Mouse (Mus musculus): ENCODE measurements around the gene Pdgfb. TPM values are rescaled to one million over a fixed set of nuclear protein-coding genes. Genes with fewer than 3 reads are reported as not detected.

The Pdgfb gene
- polyA plus RNA-seq, 1 experiment from 2014 or later: 3.4 TPM

DNA sequence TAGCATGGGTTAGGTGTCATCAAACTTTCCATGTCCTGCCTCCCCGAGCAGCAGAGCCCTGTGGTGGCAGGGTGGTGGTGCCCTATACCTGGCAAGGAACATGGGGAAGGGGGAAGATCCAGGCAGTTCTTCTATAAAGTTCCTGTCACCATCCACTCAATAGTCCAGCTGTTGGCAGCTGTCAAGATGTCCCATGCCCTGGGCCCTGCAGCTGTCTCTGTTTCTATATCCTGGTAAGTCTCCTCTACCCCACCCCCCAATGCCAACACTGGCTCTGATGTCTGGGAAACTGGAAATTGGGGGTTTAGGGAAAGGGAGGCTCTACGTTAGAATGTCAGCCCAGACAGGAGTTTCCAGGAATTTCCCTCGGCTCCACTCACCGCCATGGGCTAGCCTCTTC, 20.2 kb downstream of the Pdgfb start:
- Histone ChIP-seq H3K27ac (ENCODE audit: low read length) (no peak overlapping the region), H3K36me3 (ENCODE audit: control insufficient read depth, insufficient read depth, low read length) (no peaks in the 10 kb centered on the region), H3K9me3 (replicated peaks; ENCODE audit: control insufficient read depth, low read length) (no peaks in the 10 kb centered on the region), H3K4me2 (ENCODE audit: low read depth, low read length) (no peak overlapping the region), H3K4me3 (replicated peaks; ENCODE audit: low read length) (no peak overlapping the region), H3K9ac (ENCODE audit: low read length) (0 out of 2 replicates have a peak overlapping the region, but pooled peaks have one; percentile 26), H3K27me3 (ENCODE audit: control insufficient read depth, insufficient read depth, low read length) (no peaks in the 10 kb centered on the region), H3K4me1 (ENCODE audit: control insufficient read depth, insufficient read depth, low read length) (no peaks in the 10 kb centered on the region)
- ATAC-seq (ENCODE audit: insufficient read depth, low FRiP score): no peak
- WGBS: 88% methylated on average over 4 of the region's 4 CpGs

DNA sequence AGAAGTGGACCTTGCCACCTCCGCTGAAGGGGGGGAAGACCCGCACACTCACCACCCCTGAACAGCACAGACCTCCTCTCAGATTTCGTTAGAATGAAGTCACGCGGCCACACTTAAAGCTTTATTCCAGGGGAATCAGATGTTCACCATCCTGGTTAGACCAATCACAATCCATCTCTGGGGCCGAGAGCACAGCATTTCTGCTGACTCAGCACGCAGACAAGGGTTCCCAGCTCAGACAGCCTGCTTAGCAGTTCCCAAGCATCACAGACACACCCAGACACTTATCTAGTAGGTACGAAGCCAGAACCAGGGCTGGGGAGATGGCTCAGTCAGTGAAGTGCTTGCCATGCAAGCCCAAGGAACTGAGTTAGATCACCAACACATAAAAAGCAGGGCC, 28.6 kb downstream of the Pdgfb start:
- no peaks in the 10 kb centered on the region for H3K36me3 ChIP-seq (ENCODE audit: control insufficient read depth, insufficient read depth, low read length)
- no peak overlapping the region for H3K9ac ChIP-seq (ENCODE audit: low read length)
- 68% methylated on average over 8 of the region's 8 CpGs for WGBS
- H3K4me1 ChIP-seq (ENCODE audit: control insufficient read depth, insufficient read depth, low read length): 0 out of 2 replicates have a peak, but pooled peaks cover 4% of the 10 kb centered on the region
- H3K27me3 ChIP-seq (ENCODE audit: control insufficient read depth, insufficient read depth, low read length): no peaks in the 10 kb centered on the region
- no peak for ATAC-seq (ENCODE audit: insufficient read depth, low FRiP score)
- no peak overlapping the region for H3K4me3 ChIP-seq (replicated peaks; ENCODE audit: low read length)
- H3K27ac ChIP-seq (ENCODE audit: low read length): no peak overlapping the region
- no peaks in the 10 kb centered on the region for H3K9me3 ChIP-seq (replicated peaks; ENCODE audit: control insufficient read depth, low read length)
- H3K4me2 ChIP-seq (ENCODE audit: low read depth, low read length): no peak overlapping the region

DNA sequence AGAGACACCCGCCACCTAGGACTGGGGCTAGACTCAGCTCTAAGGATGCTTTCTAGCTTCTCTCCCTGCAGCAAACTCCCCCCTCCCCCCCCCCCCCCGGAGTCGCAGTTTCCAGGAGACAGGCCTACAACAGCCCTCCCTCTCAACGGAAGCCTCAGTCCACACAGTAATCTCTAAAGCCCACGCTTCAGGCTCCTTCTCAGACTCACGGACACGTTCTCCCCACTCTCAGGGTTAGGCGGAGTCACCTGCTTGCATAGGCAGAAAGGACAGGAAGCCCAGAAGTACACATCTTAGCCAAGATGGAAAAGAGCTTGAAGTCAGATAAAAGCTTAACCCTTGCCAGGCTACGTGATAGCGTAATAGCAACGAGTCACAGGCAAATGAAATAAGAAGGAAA, 29.3 kb downstream of the Pdgfb start:
- Histone ChIP-seq H3K27ac (ENCODE audit: low read length) (no peak overlapping the region), H3K9ac (ENCODE audit: low read length) (no peak overlapping the region), H3K4me1 (ENCODE audit: control insufficient read depth, insufficient read depth, low read length) (0 out of 2 replicates have a peak, but pooled peaks cover 4% of the 10 kb centered on the region), H3K4me2 (ENCODE audit: low read depth, low read length) (no peak overlapping the region), H3K9me3 (replicated peaks; ENCODE audit: control insufficient read depth, low read length) (no peaks in the 10 kb centered on the region), H3K4me3 (replicated peaks; ENCODE audit: low read length) (no peak overlapping the region), H3K27me3 (ENCODE audit: control insufficient read depth, insufficient read depth, low read length) (no peaks in the 10 kb centered on the region), H3K36me3 (ENCODE audit: control insufficient read depth, insufficient read depth, low read length) (no peaks in the 10 kb centered on the region)
- 45% methylated on average over 11 of the region's 11 CpGs for WGBS
- no peak for ATAC-seq (ENCODE audit: insufficient read depth, low FRiP score)

DNA sequence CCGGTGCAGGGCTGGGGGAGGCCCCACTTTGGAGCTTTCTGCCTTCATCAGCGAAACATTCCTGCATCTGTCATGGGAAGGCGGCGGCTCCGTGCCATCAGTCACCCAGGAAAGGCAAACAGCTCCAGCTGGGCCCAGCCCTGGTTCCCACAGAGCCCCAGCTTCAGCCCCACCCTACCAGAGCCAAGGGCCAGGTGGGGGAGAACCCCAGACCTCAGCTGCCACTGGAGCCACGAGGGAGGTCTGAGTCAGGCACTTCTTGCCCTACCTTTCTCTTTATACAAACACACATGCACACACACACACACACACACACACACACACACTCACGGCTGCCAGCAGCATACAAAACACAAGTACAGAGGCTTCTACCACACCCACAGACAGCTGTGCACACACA, 30.6 kb downstream of the Pdgfb start:
- Histone ChIP-seq H3K27me3 (ENCODE audit: control insufficient read depth, insufficient read depth, low read length) (no peaks in the 10 kb centered on the region), H3K27ac (ENCODE audit: low read length) (peak overlapping the region; percentile 66), H3K36me3 (ENCODE audit: control insufficient read depth, insufficient read depth, low read length) (no peaks in the 10 kb centered on the region), H3K9me3 (replicated peaks; ENCODE audit: control insufficient read depth, low read length) (no peaks in the 10 kb centered on the region), H3K9ac (ENCODE audit: low read length) (no peak overlapping the region), H3K4me3 (replicated peaks; ENCODE audit: low read length) (no peak overlapping the region), H3K4me1 (ENCODE audit: control insufficient read depth, insufficient read depth, low read length) (0 out of 2 replicates have a peak, but pooled peaks cover 4% of the 10 kb centered on the region), H3K4me2 (ENCODE audit: low read depth, low read length) (no peak overlapping the region)
- ATAC-seq (ENCODE audit: insufficient read depth, low FRiP score): peak; percentile 96
- WGBS: 12% methylated on average over 7 of the region's 7 CpGs

DNA sequence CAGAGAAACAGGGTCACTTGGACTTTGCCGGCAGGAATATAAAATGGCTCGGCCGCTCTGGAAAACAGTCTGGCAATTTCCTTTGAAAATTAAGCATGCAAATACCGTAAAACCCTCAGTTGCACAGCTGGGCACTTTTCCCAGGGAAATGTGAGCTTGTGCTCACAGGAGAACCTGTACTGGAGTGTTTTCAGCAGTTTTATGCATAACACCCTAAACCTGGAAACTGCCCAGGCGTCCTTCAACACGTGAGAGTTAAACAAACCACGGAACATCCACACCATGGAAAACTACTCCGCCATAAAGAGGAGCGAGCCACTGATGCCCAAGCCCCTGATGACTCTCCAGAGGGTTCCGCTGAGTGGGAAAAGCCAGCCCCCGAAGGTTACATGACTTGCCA, 34.1 kb downstream of the Pdgfb start:
- Histone ChIP-seq H3K4me1 (ENCODE audit: control insufficient read depth, insufficient read depth, low read length) (0 out of 2 replicates have a peak, but pooled peaks cover 4% of the 10 kb centered on the region), H3K4me3 (replicated peaks; ENCODE audit: low read length) (no peak overlapping the region), H3K9me3 (replicated peaks; ENCODE audit: control insufficient read depth, low read length) (no peaks in the 10 kb centered on the region), H3K9ac (ENCODE audit: low read length) (no peak overlapping the region), H3K4me2 (ENCODE audit: low read depth, low read length) (no peak overlapping the region), H3K27me3 (ENCODE audit: control insufficient read depth, insufficient read depth, low read length) (no peaks in the 10 kb centered on the region), H3K36me3 (ENCODE audit: control insufficient read depth, insufficient read depth, low read length) (no peaks in the 10 kb centered on the region), H3K27ac (ENCODE audit: low read length) (no peak overlapping the region)
- no peak for ATAC-seq (ENCODE audit: insufficient read depth, low FRiP score)
- WGBS: 65% methylated on average over 11 of the region's 11 CpGs

DNA sequence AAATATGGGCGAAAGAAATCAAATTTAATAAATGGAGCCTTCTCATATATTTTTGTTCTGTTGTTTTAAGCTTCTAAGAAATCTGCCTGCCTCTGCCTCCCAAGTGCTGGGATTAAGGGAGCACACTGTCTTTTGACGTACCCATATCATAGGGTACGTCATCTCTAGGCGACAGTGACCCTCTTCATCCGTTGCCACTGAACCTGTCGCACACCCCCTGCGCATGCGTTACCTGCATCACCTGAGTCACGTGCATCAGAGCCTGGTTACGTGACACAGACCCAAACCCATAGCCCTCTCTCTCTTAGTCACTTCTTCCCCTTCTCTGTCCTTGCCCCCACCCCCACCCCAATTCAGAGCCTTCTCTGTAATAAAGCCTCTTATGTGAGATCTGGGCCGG, 42.6 kb downstream of the Pdgfb start:
- no peak overlapping the region for H3K4me2 ChIP-seq (ENCODE audit: low read depth, low read length)
- H3K9me3 ChIP-seq (replicated peaks; ENCODE audit: control insufficient read depth, low read length): no peaks in the 10 kb centered on the region
- no peaks in the 10 kb centered on the region for H3K36me3 ChIP-seq (ENCODE audit: control insufficient read depth, insufficient read depth, low read length)
- no peak for ATAC-seq (ENCODE audit: insufficient read depth, low FRiP score)
- no peaks in the 10 kb centered on the region for H3K27me3 ChIP-seq (ENCODE audit: control insufficient read depth, insufficient read depth, low read length)
- H3K27ac ChIP-seq (ENCODE audit: low read length): no peak overlapping the region
- WGBS: 93% methylated on average over 11 of the region's 11 CpGs
- no peak overlapping the region for H3K9ac ChIP-seq (ENCODE audit: low read length)
- no peaks in the 10 kb centered on the region for H3K4me1 ChIP-seq (ENCODE audit: control insufficient read depth, insufficient read depth, low read length)
- H3K4me3 ChIP-seq (replicated peaks; ENCODE audit: low read length): no peak overlapping the region

DNA sequence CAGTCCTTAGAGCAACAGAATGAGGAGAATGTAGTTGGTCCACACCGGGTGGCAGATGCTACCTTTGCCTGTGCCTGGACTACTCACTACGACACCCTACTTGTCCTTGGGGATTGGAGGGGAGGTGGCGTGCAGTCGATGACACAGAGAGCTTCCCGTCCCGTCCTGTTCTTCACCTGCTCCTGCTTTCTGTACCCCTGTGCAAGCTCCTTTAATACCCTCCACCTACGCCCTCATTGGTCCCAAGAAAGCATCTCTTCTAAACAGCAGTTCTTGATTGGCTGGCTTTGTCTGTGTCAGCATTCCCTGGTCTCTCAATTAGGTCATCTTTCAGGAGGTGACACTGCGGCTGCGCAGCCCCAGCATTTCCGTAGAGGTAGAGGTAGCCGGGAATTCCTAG, 43.8 kb downstream of the Pdgfb start, which contains the start of gene Cbx7:
TSS of gene Cbx7 (minus strand) at position 180 of the 400 bp plus-strand sequence.
- Histone ChIP-seq H3K36me3 (ENCODE audit: control insufficient read depth, insufficient read depth, low read length) (no peaks in the 10 kb centered on the region), H3K27me3 (ENCODE audit: control insufficient read depth, insufficient read depth, low read length) (no peaks in the 10 kb centered on the region), H3K9ac (ENCODE audit: low read length) (no peak within 1 kb of the TSS), H3K4me2 (ENCODE audit: low read depth, low read length) (no peak within 1 kb of the TSS), H3K9me3 (replicated peaks; ENCODE audit: control insufficient read depth, low read length) (no peaks in the 10 kb centered on the region), H3K4me1 (ENCODE audit: control insufficient read depth, insufficient read depth, low read length) (no peaks in the 10 kb centered on the region), H3K4me3 (replicated peaks; ENCODE audit: low read length) (no peak within 1 kb of the TSS), H3K27ac (ENCODE audit: low read length) (no peak within 1 kb of the TSS)
- 94% methylated on average over 11 of the region's 11 CpGs for WGBS
- no peak for ATAC-seq (ENCODE audit: insufficient read depth, low FRiP score)

DNA sequence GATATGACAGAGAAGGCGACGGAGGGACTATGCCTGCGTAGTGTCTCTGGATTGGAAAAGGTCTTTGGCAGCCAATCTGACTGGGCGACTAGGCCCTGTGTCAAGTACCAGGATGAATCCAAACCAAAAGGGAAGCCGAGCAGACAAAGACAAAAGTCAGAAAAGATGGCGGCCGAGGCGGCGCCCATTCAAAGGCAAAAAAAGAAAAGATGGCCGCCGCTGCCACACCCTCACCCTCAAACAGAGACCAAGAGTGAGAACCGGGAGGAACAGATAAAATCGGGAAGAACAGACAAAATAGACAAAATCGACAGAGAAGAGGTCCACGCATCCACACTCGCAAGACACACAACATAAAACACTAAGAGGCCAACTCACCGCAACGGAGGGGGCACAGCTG, 44.3 kb downstream of the Pdgfb start:
- no peak for ATAC-seq (ENCODE audit: insufficient read depth, low FRiP score)
- 95% methylated on average over 18 of the region's 18 CpGs for WGBS

DNA sequence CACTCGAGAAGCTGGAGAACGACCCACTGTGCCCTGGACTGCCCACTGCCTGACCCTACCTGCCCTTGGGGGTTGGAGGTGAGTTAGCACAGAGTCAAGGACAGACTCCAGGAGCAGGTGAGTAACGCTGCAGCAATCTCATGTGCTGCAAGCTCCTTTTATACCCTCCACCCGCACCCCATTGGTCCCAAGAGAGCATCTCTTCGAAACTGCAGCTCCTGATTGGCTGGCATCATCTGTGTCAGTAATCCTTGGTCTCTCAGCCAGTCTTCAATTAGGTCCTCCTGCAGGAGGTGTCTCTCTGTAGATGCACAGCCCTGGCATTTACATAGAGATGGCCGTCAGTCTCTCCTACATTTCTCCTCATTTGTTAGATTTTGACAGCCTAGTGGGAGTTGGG, 47.4 kb downstream of the Pdgfb start:
- no peak for ATAC-seq (ENCODE audit: insufficient read depth, low FRiP score)
- no peaks in the 10 kb centered on the region for H3K9me3 ChIP-seq (replicated peaks; ENCODE audit: control insufficient read depth, low read length)
- H3K4me3 ChIP-seq (replicated peaks; ENCODE audit: low read length): no peak overlapping the region
- H3K4me1 ChIP-seq (ENCODE audit: control insufficient read depth, insufficient read depth, low read length): no peaks in the 10 kb centered on the region
- 79% methylated on average over 6 of the region's 6 CpGs for WGBS
- H3K27me3 ChIP-seq (ENCODE audit: control insufficient read depth, insufficient read depth, low read length): no peaks in the 10 kb centered on the region
- no peaks in the 10 kb centered on the region for H3K36me3 ChIP-seq (ENCODE audit: control insufficient read depth, insufficient read depth, low read length)
- H3K9ac ChIP-seq (ENCODE audit: low read length): no peak overlapping the region
- no peak overlapping the region for H3K4me2 ChIP-seq (ENCODE audit: low read depth, low read length)
- H3K27ac ChIP-seq (ENCODE audit: low read length): no peak overlapping the region

More for the DNA sequence above, 44.3 kb downstream of the Pdgfb start:
- H3K4me3 ChIP-seq (replicated peaks; ENCODE audit: low read length): no peak overlapping the region
- H3K4me1 ChIP-seq (ENCODE audit: control insufficient read depth, insufficient read depth, low read length): no peaks in the 10 kb centered on the region
- no peaks in the 10 kb centered on the region for H3K9me3 ChIP-seq (replicated peaks; ENCODE audit: control insufficient read depth, low read length)
- no peak overlapping the region for H3K27ac ChIP-seq (ENCODE audit: low read length)
- H3K36me3 ChIP-seq (ENCODE audit: control insufficient read depth, insufficient read depth, low read length): no peaks in the 10 kb centered on the region
- H3K9ac ChIP-seq (ENCODE audit: low read length): no peak overlapping the region
- H3K27me3 ChIP-seq (ENCODE audit: control insufficient read depth, insufficient read depth, low read length): no peaks in the 10 kb centered on the region
- no peak overlapping the region for H3K4me2 ChIP-seq (ENCODE audit: low read depth, low read length)

DNA sequence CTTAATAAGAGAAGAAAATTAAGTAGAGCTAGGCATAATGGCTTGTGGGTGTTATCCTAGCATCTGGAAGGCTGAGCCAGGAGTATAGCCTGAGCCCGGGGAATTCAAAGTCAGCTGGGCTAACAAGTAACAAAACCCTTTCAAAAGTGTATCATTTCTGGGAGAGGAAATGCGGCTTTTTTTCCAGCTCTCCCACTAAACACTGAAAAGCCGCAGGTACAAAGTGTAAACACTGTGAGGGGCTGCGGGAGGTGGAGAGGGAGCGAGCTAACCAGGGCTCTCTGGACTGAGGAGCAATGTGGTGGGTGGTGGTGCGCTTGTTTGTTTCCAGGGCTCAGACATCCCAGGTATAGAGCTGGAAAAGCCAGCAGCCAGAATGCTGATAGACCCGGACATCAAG, 50.4 kb downstream of the Pdgfb start:
- H3K36me3 ChIP-seq (ENCODE audit: control insufficient read depth, insufficient read depth, low read length): no peaks in the 10 kb centered on the region
- no peak overlapping the region for H3K9ac ChIP-seq (ENCODE audit: low read length)
- no peak for ATAC-seq (ENCODE audit: insufficient read depth, low FRiP score)
- no peaks in the 10 kb centered on the region for H3K4me1 ChIP-seq (ENCODE audit: control insufficient read depth, insufficient read depth, low read length)
- WGBS: 51% methylated on average over 7 of the region's 7 CpGs
- no peaks in the 10 kb centered on the region for H3K9me3 ChIP-seq (replicated peaks; ENCODE audit: control insufficient read depth, low read length)
- no peak overlapping the region for H3K4me3 ChIP-seq (replicated peaks; ENCODE audit: low read length)
- no peak overlapping the region for H3K4me2 ChIP-seq (ENCODE audit: low read depth, low read length)
- H3K27ac ChIP-seq (ENCODE audit: low read length): no peak overlapping the region
- no peaks in the 10 kb centered on the region for H3K27me3 ChIP-seq (ENCODE audit: control insufficient read depth, insufficient read depth, low read length)
